Mouse (Mus musculus) cortical plate, adult 2 months (tissue): ENCODE measurements around the gene Zfp687.

ENCODE experiments used
- CTCF ChIP-seq: fragments of 200-500 bp; IDR thresholded peaks from 2 replicates; pipeline ENCODE4 v1.5.1; 2011; ENCODE audit warnings: mild to moderate bottlenecking, control low read depth, low read length; ENCODE audit not compliant: insufficient read depth; ENCODE audit errors: extremely low read depth
- POLR2A ChIP-seq: fragments of 200-500 bp; IDR thresholded peaks from 2 replicates; pipeline ENCODE4 v1.6.1; 2011; ENCODE audit warnings: mild to moderate bottlenecking, low read length, control low read depth; ENCODE audit not compliant: insufficient read depth; ENCODE audit errors: extremely low read depth

GRCm38 (mm10) chr3:94965878-94966277 is 49.4 kb downstream of the Zfp687 start:
- TF ChIP-seq POLR2A (no peak), CTCF (no peak)
